Mouse (Mus musculus) lung, adult 18-20 months (tissue): ENCODE results near the gene Crbn.

Experiments
- DNase-seq, 2 experiments: peaks; one replicate each; pipeline ENCODE4 v3.0.0; 2022; ENCODE audit warnings: mixed read lengths in 2 of 2

The Crbn gene

DNA sequence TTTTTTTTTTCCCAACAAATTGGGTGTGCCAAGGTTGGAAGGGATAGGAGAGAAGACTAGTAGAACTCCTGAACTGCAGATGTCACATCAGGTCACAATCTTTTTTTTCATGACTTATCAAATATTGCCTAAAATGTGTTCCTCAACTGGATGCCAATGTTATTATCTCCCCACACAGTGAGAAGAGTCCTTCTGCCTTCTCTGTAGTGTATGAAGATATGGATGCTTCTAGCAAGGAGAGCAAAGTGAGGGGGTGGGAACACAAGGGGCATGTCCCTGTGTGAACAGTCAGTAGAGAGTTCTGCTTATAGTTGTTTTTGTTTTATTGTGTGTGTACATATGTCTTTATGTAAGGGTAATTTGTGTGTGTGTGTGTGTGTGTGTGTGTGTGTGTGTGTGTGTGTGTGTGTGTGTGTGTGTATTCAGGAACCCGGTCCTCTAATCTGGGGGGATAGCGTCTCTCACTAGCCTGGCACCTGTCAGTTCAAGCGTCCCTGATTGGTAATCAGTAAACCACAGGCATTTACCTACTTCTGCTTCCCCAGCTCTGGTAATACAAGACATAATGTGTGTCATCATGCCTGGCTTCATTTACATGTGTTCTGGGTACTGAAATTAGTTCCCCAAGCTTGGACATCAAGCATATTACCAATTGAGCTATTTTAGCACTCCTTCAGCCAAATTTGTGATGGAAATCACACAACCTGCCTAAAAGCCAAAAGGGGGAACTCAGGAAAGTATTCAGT, 39.2 kb downstream of the Crbn start:
- DNase-seq = no peak

DNA sequence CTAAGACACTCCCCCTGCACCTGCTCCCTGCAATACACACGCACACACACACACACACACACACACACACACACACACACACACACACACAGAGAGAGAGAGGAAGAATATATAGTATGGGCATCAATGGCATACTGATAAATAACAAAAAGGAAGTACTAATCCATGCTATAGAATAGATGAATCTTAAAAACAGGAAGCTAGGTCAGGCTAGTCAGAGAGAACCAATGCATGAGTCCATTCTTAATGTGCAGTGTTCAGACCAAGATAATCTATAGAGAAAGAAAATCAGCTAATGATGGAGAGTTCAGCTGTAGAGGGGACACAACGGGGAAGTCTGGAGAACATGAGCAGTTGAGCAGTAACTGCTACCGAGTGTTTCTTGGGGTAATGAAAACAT, 41.6 kb downstream of the Crbn start:
- DNase-seq = no peak

DNA sequence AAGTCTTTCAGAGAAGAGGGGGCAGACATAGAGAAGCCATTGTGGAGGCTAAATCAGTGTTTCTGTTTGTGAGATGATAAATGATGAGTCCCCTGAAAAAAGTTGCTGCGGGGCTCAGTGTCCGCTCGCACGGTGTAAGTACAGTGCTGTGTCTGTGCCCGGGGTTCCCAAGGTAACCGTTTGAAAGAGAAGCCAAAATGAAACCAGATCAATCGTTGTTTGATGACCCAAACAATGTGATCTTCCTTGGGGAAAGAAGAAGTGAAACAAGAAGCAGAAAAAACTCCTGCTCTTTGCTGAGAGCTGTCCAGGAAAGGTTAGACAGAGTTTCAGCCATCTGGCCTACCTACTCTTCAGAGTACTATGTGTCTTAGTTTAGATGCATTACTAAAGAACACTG, 49.6 kb downstream of the Crbn start:
- DNase-seq = no peak

DNA sequence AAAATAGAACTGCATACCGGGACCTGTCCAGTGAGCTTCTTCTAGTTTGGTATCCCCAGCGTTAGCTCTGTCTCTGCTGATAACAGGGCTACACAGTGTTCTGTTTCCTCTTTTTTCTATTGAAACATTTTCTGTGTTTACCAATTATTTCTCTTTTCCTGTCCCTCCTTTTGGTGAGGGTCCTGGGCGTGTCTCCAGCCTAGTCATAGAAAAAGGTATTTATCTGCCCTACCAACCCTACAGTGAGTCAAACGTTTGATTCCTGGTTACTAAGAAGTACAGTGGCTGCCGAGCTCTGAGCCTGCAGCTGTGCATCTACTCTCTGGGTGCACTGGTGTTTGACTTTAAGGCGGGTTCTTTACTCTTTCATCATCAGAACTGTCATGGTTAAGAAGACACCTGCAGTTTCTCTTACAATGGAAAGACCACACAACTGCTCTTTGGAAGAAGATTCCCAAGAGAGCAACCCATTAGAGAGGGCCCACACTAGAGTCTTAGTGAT, 50.9 kb downstream of the Crbn start, which contains the start of gene Il5ra:
Gene Il5ra (minus strand): TSS at position 151 of the 502 bp plus-strand sequence.
- DNase-seq = no peak

DNA sequence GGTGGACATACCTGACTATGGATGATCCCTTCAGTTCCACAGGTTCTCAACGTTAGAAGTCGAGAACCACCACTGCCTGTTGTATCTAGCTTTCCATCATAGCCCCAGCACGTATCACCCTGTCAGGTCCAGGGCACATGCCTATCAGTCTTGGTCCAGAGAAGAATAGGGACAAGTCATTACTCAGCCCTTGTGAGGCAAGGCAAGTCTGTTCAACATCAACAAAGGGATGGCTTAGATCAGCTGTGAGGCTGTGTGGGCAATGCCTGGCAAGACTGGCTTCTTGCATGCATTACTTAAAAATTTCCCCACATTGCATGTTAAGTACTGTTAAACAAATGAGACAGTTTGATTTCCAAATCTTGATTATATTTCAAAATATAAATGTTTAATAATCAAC, 52.1 kb downstream of the Crbn start:
- no peak for DNase-seq

DNA sequence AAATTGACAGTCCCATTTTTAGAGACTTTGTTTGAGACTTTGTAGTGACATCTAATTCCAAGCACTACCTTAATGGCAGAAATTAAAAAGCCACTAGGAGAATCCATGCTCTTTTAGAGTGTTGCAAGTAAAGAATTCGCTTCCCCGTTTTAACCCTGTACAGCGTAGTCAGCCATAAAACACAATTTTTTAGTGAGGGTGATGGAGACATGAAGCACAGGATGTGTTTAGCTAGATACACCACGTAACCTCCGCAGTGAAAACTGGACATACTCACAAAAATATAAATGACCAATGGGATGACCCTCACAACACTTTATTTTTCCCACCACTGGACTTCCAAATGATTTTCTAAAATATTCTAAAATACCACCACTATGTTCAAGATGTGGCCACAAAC, 52.6 kb downstream of the Crbn start:
- DNase-seq = no peak

DNA sequence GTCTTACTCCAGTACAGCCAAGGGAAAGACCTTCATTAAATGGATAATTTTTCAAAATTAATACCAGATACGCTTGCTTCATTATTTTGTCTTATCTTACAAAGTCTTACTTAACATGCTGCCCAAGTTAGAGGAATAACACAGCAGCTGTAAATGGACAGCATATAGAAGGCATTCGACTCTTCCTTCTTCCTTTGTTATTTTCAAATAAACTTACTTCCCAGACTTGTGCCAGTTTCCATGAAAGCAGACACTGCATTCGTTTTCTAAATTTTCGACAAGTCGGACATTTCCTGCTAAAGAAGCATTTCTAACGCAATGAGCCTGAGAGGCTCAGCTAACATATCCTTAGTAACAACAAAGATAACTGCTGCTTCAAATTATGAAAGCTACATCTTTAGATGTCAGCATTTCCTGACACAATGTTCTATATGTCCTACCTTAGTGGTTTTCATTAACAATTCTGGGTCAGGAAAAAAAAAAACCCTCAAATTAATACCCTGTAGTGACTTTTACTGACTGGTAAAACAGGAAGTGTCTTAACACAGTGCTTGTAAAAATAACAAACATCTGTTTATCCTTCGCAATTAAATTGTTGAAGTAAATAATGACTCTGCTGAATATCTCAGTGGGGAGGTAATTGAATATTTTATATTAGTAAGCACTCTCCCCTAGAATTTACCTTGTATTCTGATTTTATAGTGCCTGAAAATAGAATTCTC, 54.0 kb downstream of the Crbn start:
- DNase-seq = no peak

DNA sequence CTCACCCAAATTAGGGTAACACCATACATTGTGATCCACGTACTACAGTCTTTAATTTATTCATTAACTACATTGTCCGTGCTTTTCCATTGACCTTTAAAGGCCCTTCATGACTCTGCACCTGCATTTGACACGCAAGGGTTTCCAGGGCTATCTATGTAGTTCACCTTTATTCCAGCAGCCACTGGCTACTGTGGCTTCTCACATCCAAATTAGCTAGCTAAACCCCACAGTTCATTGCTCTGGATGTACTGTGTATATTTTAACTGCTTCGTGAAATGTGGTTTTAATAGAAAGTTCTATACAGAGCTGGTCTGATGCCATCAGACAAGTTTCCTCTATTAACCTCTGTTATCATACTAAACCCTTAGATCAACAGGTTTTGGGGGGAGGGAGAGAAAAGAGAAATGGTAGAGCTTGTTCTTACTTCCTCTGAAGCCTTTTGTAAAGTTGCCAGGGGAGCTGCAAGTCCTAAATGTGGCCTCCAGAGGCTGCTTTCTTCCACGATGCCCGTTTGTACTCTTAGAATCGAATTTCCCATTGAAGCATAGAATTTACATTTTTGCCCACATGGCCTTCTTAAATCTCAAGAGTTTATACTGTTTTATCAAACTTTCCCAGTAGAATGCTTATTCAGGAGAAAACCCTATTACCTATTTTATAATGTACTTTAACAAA, 56.2 kb downstream of the Crbn start:
- no peak for DNase-seq

DNA sequence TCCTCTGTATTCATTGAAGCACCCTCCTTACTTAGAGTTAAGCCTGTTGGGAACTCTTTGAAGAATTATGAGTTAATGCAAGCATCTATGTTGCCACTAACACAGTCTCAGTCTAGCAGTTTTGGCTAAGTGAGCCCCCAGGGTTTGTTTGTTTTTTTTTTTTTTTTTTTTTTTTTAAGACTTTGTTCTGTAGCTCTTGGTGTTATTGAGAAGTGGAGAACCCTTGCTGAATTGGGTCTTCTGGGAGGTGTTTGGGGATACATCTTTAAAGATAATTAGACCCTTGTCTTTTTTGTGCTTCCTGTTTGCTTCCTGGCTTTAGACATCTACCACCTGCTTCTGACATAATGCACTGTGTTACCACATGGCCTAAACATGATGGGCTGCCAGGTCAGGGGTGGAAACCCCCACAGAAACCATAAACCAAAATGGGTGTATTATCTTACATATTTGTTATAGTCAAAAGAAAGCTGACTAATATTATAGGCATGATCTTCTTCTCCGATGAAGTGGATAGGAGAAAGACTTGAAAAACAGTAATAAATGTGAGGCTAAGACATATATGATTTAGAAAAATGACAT, 59.5 kb downstream of the Crbn start:
- no peak for DNase-seq

DNA sequence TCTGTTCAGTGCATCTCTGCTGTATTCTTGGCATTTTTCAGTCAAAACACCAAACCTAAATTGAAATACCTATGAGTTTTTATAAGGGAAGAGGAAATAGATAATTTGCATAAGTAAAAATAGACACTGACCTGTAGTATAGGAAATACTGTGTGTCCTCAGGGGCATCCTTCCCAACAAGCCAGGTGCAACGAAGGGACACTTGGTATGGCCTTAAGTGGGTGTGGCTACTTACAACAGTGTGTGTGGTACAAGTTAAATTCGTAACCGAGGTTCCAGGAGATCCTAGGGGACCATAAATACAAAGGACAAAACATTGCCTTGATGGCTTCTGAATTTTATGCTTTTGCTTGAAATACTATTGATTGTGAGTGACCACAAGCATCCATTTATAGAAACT, 61.6 kb downstream of the Crbn start:
- DNase-seq = no peak

DNA sequence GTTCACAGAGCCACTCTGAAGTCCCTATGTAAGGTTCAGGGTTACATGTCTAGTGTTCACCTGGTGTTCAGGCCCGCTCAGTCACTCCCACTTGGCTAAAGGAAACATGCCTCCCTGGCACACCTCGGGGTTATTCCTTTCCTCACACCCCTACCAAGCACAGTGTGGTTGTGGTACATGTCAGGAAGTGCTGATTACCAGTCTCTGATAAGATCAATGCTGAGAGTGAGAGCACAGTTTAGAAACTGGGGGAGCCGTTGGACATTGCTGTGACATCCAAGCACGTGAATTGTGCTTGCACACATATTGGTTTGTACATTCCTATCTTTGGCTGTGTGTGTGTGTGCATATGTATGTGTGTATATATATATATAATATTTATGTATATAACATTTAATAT, 67.3 kb downstream of the Crbn start:
- no peak for DNase-seq
